Mouse (Mus musculus): ENCODE measurements around the gene Rpp25l.
"Not testable (repeated sequence)": the region's sequence is repeated elsewhere in the genome, so short reads cannot be mapped to it uniquely, and the experiment has no call there.

Rpp25l gene

DNA sequence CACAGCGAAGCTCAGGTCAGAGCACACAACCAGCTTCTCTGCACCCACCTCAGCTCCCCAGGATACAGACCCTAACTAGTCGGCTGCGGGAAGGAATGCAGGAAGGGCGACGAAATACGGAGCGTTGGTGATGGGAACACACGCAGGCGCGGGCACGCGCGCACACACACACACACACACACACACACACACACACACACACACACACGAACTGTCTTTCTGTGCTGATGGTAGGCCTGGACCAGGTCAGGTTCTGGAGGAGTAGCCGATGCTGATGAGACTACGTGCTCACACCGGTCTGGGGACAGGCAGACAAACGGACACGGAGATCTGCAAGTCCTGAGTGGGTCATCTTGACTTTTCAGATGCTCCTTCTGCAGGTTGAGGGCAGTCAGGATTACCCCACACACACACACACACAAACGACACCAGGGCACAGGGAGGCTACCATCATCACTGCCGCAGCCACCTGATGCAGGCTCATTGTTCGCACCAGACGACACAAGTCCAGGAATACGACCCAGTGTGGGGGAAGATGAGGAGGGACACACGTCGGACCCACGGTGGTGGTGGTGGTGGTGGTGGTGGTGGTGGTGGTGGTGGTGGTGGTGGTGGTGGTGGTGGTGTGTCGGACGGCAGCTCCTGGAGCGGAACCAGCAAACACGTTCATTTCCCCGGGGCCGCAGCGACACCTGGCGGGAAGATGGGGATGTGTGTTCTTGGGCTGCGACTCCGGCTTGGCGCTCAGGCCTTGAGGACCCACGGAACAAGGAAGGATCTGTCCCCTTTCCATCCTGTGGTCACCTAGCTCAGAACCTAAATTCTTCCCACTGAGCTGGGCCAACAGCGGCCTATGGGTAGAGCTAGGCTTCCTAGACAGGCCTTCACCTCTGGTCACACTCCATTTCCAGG, 16.1 kb downstream of the Rpp25l start, which contains the start of gene Cntfr:
TSS of gene Cntfr (minus strand) at position 160 of the 912 bp plus-strand sequence.
- DNase-seq (ENCODE audit: low read depth), result peak; percentile 75

DNA sequence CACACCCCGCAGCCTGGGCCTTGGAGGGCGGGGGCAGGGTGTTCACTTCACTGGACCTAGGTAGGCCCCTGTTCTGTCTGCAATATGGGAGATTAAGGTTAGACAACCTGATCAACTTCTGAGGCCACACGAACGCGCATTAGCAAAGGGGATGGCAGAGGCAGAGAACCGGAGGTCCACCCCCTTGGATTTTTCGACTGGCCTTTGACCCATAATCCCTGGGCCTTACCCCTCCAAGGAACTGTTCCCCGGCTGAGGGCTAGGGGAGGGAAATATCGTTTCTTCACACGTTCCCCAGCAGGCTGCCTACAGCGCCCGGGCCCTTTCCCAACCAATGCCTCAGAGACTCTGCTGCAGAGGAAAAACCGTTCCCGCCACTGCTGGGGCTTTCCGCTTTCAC, 16.9 kb downstream of the Rpp25l start:
- not testable (repeated sequence) for DNase-seq (ENCODE audit: low read depth)

- not testable (repeated sequence) for DNase-seq (ENCODE audit: low read depth)
Observed at GRCm38 (mm10) chr4:41695800-41696199, 17.5 kb downstream of the Rpp25l start.

DNA sequence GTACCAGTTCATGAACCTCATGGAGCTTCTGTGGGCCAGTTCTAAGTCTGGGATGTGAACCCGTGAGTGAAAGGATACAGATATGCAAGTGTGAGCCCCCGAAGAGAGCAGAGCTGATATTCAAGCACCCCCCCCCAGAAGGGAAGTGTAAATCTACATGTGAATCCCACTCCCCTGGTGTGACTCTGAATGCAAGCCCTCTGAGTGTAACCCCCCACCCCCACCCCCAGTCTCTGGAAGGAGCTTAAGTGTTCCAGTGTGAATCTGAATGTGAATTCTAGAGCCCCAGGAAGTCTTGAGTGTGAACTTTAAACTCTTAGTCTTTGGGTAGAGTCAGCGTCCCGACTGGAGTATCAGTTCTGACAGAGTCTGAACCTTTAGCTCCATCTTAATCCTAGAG, 19.8 kb downstream of the Rpp25l start:
- not testable (repeated sequence) for DNase-seq (ENCODE audit: low read depth)

- DNase-seq (ENCODE audit: low read depth), result not testable (repeated sequence)
Observed at GRCm38 (mm10) chr4:41690014-41690413, 23.3 kb downstream of the Rpp25l start.

DNA sequence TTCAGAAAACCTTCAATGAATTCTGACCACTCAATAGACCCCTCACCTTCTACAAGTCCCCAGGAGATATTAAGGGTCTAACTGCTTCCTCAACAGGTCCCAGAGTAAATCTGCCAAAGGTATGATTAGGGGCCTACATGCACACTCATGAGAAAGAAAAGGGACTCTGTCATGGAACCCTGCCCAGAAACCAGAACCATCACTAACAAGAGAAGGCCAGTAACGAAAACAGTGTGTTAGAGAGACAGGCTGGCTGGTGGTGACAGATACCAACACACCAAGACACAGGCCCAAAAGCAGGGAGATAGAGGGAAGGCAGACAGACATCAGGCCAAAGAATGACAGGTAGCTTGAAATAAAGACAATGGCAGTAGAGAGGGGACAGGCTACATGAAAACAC, 24.8 kb downstream of the Rpp25l start:
- DNase-seq (ENCODE audit: low read depth), result not testable (repeated sequence)

GRCm38 (mm10) chr4:41685882-41686492, 27.3 kb downstream of the Rpp25l start:
- DNase-seq (ENCODE audit: low read depth), result not testable (repeated sequence)

DNA sequence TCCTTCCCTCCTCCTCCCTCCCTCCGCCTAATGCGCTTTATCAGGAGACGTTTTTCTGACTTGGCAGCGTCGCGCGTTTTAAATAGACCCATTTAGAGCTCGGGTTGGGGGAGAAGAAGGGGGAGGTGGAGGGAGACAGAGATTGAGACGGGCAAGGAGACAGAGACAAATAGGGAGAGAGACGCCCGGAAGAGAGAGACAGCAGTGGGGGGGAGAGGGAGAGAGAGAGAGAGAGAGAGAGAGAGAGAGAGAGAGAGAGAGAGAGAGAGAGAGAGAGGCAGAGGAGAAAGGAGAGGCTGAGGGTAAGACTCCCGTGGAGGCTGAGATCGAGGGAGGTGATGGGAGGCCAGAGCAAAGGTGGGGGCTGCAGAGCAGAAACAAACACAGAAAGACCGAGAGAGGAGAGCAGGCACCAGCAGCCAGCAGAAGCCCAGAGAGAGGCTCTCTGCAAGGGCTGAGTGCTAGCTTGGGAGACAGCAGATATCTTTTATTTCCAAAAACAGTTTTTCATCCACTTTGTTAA, 28.3 kb downstream of the Rpp25l start:
- not testable (repeated sequence) for DNase-seq (ENCODE audit: low read depth)

DNA sequence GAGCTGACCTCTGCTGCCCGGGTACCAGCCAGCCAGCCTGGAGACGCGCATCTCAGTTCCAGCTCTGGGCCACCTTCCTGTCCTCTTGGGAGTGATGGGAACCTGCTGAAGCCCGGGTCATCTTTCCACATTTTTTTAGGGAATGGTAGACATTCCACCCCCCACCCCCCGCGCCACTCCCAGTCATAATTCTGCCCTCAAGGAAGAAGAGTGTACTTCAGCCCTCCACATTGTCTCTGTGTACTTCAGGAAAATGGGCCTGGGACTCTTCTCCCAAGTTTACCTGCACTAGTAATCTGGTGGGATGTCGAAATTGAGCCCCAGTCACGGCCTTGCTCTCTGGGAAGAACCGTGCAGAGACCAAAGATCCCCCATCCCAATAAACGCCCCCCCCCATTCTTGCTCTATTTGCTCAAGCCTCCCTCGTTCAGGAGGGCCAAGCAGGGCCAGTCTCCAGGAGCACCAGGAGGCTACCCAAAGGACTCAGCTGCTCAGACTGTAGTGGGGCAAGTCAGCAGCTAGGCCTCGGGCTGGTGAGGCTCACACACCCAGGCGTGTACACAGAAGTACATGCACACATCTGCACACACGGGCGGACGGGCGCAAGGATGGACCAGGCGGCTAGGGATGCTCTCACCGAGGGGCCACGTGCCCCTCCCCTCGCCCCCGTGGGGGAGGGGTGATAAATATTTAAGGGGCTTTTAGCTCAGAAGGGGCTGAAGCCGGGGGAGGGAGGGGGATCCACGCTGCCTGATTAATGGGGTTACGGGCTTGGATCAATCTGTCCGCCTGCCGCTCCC, 29.0 kb downstream of the Rpp25l start:
- not testable (repeated sequence) for DNase-seq (ENCODE audit: low read depth)

DNA sequence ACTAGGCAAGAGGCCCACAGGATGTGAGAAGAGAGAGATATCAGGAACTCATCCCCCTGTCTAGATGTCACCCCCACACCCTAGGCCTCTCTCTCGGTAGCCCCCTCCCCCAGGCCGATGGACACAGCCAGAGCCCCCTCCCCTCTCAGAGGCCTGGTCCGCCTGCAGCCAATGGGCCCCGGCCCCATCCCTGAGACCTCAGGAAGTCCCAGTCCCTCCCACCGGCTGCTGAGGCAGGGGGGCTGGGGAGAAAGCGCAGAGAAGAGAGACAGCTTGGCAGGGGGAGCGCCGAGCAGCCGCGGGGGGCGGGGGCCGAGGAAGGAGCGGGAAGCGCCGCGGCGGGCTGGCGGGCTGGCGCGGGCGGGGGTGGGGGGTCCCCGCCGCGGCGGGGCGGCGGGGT, 30.0 kb downstream of the Rpp25l start:
- not testable (repeated sequence) for DNase-seq (ENCODE audit: low read depth)

- DNase-seq (ENCODE audit: low read depth), result no peak
Observed at GRCm38 (mm10) chr4:41682789-41683188, 30.5 kb downstream of the Rpp25l start.

GRCm38 (mm10) chr4:41681947-41682346, 31.4 kb downstream of the Rpp25l start:
- DNase-seq (ENCODE audit: low read depth), result no peak

DNA sequence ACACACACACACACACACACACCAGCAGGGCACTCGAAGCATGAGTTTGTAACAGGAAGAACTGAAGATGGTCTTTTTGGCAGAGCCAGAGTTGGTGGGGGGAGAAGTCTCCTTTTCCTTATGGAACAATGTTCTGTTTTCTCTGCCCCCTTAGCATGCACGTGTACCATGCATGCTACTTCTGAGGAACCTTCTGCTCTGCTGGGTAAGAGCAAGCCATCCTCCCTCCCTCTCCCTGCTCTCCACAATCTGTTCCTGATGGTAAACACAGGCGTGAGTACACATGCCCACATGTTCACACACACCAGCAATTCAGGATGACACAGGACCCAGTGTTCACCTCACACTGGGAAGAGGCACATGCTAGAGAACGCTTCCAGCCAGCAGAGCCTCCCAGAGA, 32.2 kb downstream of the Rpp25l start:
- no peak for DNase-seq (ENCODE audit: low read depth)

DNA sequence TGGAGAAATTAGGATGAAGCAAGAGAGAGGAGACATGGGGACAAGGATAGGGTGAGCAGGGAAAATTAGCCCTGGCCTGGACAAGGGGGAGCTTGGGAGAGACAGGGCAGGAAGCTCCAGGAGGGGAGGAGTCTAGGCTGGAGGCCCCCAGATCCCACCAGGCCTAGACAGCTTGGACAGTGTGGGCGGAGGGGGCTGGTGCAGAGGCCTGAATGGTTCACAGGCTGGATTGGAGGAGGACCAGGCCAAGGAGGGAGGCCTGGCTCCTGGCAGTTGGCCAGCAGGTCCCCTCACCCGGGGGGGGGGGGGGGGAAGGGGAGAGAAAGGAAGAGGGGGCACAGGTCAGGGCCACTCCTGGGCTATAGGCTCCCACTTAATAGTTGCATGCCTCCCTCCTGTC, 34.0 kb downstream of the Rpp25l start:
- no peak for DNase-seq (ENCODE audit: low read depth)

GRCm38 (mm10) chr4:41678863-41679262, 34.5 kb downstream of the Rpp25l start:
- DNase-seq (ENCODE audit: low read depth), result no peak

- no peak for DNase-seq (ENCODE audit: low read depth)
Observed at GRCm38 (mm10) chr4:41677006-41677629, 36.2 kb downstream of the Rpp25l start.

GRCm38 (mm10) chr4:41676248-41677005, 36.9 kb downstream of the Rpp25l start:
- no peak for DNase-seq (ENCODE audit: low read depth)

- no peak for DNase-seq (ENCODE audit: low read depth)
Observed at GRCm38 (mm10) chr4:41673186-41673585, 40.1 kb downstream of the Rpp25l start.

- DNase-seq (ENCODE audit: low read depth), result no peak
Observed at GRCm38 (mm10) chr4:41672522-41672963, 40.8 kb downstream of the Rpp25l start.

- no peak for DNase-seq (ENCODE audit: low read depth)
Observed at GRCm38 (mm10) chr4:41671963-41672480, 41.3 kb downstream of the Rpp25l start.

GRCm38 (mm10) chr4:41671500-41671899, 41.8 kb downstream of the Rpp25l start:
- no peak for DNase-seq (ENCODE audit: low read depth)

Measured in naive thymus-derived CD4-positive, alpha-beta T cell, adult 2 months (primary cell).